ENCODE assay signal across 16 mouse cellular contexts in genomic region chr17:24855838-24856464, GRCm38 (mm10). TPM values are rescaled to one million over a fixed set of nuclear protein-coding genes. Genes with fewer than 3 reads are reported as not detected.
DNase-seq lines count a peak whose midpoint lies in the region; ATAC-seq and TF ChIP-seq lines count a peak whose summit lies in the region.
"Had no signal": no experiment of that assay in that cellular context is flagged by ENCODE, and none has a peak within 500 bp of the region (broad histone marks: within the 10 kb centered on the region; RNA-seq: fewer than 3 reads in every experiment).

No protein-coding gene starts in this region.

- H3K27ac ChIP-seq in forebrain, embryonic 11.5 days (ENCODE audit: low read depth, low read length) = no peak overlapping the region
- no peak overlapping the region for H3K27ac ChIP-seq in forebrain, embryonic 13.5 days
- H3K27ac ChIP-seq in kidney, embryonic 14.5 days (ENCODE audit: low read depth, low read length) = no peak overlapping the region
- peak overlapping the region; percentile 90 for H3K27ac ChIP-seq in liver, embryonic 13.5 days
- H3K27ac ChIP-seq in forebrain, embryonic 15.5 days (replicated peaks) = no peak overlapping the region
- H3K27ac ChIP-seq: embryonic facial prominence, embryonic 13.5 days; forebrain, embryonic 12.5 days; hindbrain, embryonic 14.5 days; lung, embryonic 15.5 days had no signal

- peaks cover 7% of the 10 kb centered on the region for H3K27me3 ChIP-seq in forebrain, embryonic 11.5 days (ENCODE audit: control insufficient read depth, insufficient read depth, low read length)
- H3K27me3 ChIP-seq in forebrain, embryonic 13.5 days = peaks cover 9% of the 10 kb centered on the region
- H3K27me3 ChIP-seq in kidney, embryonic 14.5 days (ENCODE audit: control insufficient read depth, insufficient read depth, low read length) = peaks cover 4% of the 10 kb centered on the region; the same call in 1 of the 2 replicates
- H3K27me3 ChIP-seq in C2C12 (ENCODE audit: control insufficient read depth, insufficient read depth, insufficient read length) = no peaks in the 10 kb centered on the region
- no peaks in the 10 kb centered on the region for H3K27me3 ChIP-seq in liver, embryonic 13.5 days
- no peaks in the 10 kb centered on the region for H3K27me3 ChIP-seq in forebrain, embryonic 15.5 days

- no peaks in the 10 kb centered on the region for H3K36me3 ChIP-seq in forebrain, embryonic 11.5 days (ENCODE audit: control insufficient read depth, insufficient read depth, low read length)
- peaks cover 64% of the 10 kb centered on the region for H3K36me3 ChIP-seq in forebrain, embryonic 13.5 days (ENCODE audit: poor library complexity, severe bottlenecking)
- H3K36me3 ChIP-seq in kidney, embryonic 14.5 days (ENCODE audit: control insufficient read depth, insufficient read depth, low read length) = peaks cover 8% of the 10 kb centered on the region; the same call in 1 of the 2 replicates
- H3K36me3 ChIP-seq in C2C12 (ENCODE audit: control insufficient read depth, insufficient read depth) = no peaks in the 10 kb centered on the region
- H3K36me3 ChIP-seq in liver, embryonic 13.5 days = peaks cover 73% of the 10 kb centered on the region
- peaks cover 11% of the 10 kb centered on the region for H3K36me3 ChIP-seq in forebrain, embryonic 15.5 days

- H3ac ChIP-seq in C2C12 (ENCODE audit: control insufficient read depth, insufficient read length, low read depth) = peak overlapping the region; percentile 13

- H3K79me3 ChIP-seq in C2C12 (ENCODE audit: low read depth) = no peaks in the 10 kb centered on the region

- no peak overlapping the region for H3K9ac ChIP-seq in forebrain, embryonic 11.5 days (ENCODE audit: low read length)
- H3K9ac ChIP-seq in forebrain, embryonic 13.5 days = no peak overlapping the region
- H3K9ac ChIP-seq in kidney, embryonic 14.5 days (ENCODE audit: low read depth, low read length) = no peak overlapping the region
- H3K9ac ChIP-seq in liver, embryonic 13.5 days = peak overlapping the region; percentile 31; the same call in 1 of the 2 replicates
- no peak overlapping the region for H3K9ac ChIP-seq in forebrain, embryonic 15.5 days (replicated peaks)
- H3K9ac ChIP-seq: embryonic facial prominence, embryonic 13.5 days; forebrain, embryonic 12.5 days; hindbrain, embryonic 14.5 days; lung, embryonic 15.5 days had no signal

- no peaks in the 10 kb centered on the region for H3K79me2 ChIP-seq in C2C12 (ENCODE audit: control insufficient read depth, insufficient read depth)

- no peak for ATAC-seq in forebrain, embryonic 11.5 days (replicated peaks; ENCODE audit: low FRiP score)
- no peak for ATAC-seq in forebrain, embryonic 13.5 days
- no peak for ATAC-seq in kidney, embryonic 14.5 days (ENCODE audit: low FRiP score, low TSS enrichment)
- ATAC-seq in liver, embryonic 13.5 days (ENCODE audit: low read depth) = no peak
- ATAC-seq in forebrain, embryonic 15.5 days (replicated peaks) = no peak

- H3K4me1 ChIP-seq in forebrain, embryonic 11.5 days (replicated peaks; ENCODE audit: control insufficient read depth, insufficient read depth, low read length) = peaks cover 4% of the 10 kb centered on the region
- H3K4me1 ChIP-seq in forebrain, embryonic 13.5 days = peaks cover 4% of the 10 kb centered on the region
- H3K4me1 ChIP-seq in kidney, embryonic 14.5 days (ENCODE audit: control insufficient read depth, insufficient read depth, low read length) = peaks cover 4% of the 10 kb centered on the region
- peaks cover 68% of the 10 kb centered on the region for H3K4me1 ChIP-seq in liver, embryonic 13.5 days (replicated peaks)
- H3K4me1 ChIP-seq in forebrain, embryonic 15.5 days = peaks cover 8% of the 10 kb centered on the region

- 79% methylated on average over 3 of the region's 3 CpGs for whole genome bisulfite sequencing in forebrain, embryonic 11.5 days
- 79% methylated on average over 3 of the region's 3 CpGs for WGBS in forebrain, embryonic 13.5 days
- 85% methylated on average over 3 of the region's 3 CpGs for whole genome bisulfite sequencing in kidney, embryonic 14.5 days
- 78% methylated on average over 3 of the region's 3 CpGs for whole genome bisulfite sequencing in liver, embryonic 13.5 days (ENCODE audit: insufficient replicate concordance)
- WGBS in forebrain, embryonic 15.5 days = 87% methylated on average over 3 of the region's 3 CpGs

- no peaks in the 10 kb centered on the region for H3K9me3 ChIP-seq in forebrain, embryonic 11.5 days (ENCODE audit: control insufficient read depth, low read length)
- no peaks in the 10 kb centered on the region for H3K9me3 ChIP-seq in forebrain, embryonic 13.5 days (replicated peaks)
- no peaks in the 10 kb centered on the region for H3K9me3 ChIP-seq in kidney, embryonic 14.5 days (ENCODE audit: control insufficient read depth, low read length)
- H3K9me3 ChIP-seq in liver, embryonic 13.5 days (replicated peaks) = no peaks in the 10 kb centered on the region
- no peaks in the 10 kb centered on the region for H3K9me3 ChIP-seq in forebrain, embryonic 15.5 days
- H3K9me3 ChIP-seq: embryonic facial prominence, embryonic 13.5 days; forebrain, embryonic 12.5 days; lung, embryonic 15.5 days had no signal

- no peak for TF ChIP-seq CTCF in C2C12 (IDR thresholded peaks at IDR 0.05; ENCODE audit: control insufficient read depth, insufficient read depth, insufficient read length)

- H3K4me3 ChIP-seq in forebrain, embryonic 11.5 days (ENCODE audit: low read depth, low read length) = no peak overlapping the region
- no peak overlapping the region for H3K4me3 ChIP-seq in forebrain, embryonic 13.5 days
- no peak overlapping the region for H3K4me3 ChIP-seq in kidney, embryonic 14.5 days (ENCODE audit: low read length)
- H3K4me3 ChIP-seq in C2C12 (ENCODE audit: insufficient read depth, poor library complexity, severe bottlenecking) = no peak overlapping the region
- no peak overlapping the region for H3K4me3 ChIP-seq in liver, embryonic 13.5 days (replicated peaks)
- H3K4me3 ChIP-seq in forebrain, embryonic 15.5 days = no peak overlapping the region
- H3K4me3 ChIP-seq: embryonic facial prominence, embryonic 13.5 days; forebrain, embryonic 12.5 days; lung, embryonic 15.5 days had no signal

- peak; percentile 33 for DNase-seq in forebrain, embryonic 11.5 days (ENCODE audit: low spot score)
- peak; percentile 42 for DNase-seq in kidney, adult 9 months
- no peak for DNase-seq in liver, embryonic 13.5 days
- DNase-seq in lung, postnatal 4 days = no peak
- DNase-seq: cerebellum, adult 18-20 months; heart, adult 18-20 months; midbrain, embryonic 14.5 days; right cerebral cortex, postnatal 25 days had no signal

- no peak overlapping the region for H3K4me2 ChIP-seq in forebrain, embryonic 11.5 days (ENCODE audit: low read depth, low read length, severe bottlenecking)
- no peak overlapping the region for H3K4me2 ChIP-seq in forebrain, embryonic 13.5 days
- H3K4me2 ChIP-seq in kidney, embryonic 14.5 days (replicated peaks; ENCODE audit: low read depth, low read length) = no peak overlapping the region
- H3K4me2 ChIP-seq in liver, embryonic 13.5 days = no peak overlapping the region
- no peak overlapping the region for H3K4me2 ChIP-seq in forebrain, embryonic 15.5 days (replicated peaks)
- H3K4me2 ChIP-seq: embryonic facial prominence, embryonic 13.5 days; forebrain, embryonic 12.5 days; hindbrain, embryonic 14.5 days; lung, embryonic 15.5 days had no signal

RNA-seq across cellular contexts. Expression of gene Fahd1, which starts 5.8 kb away (rescaled TPM):
- polyA plus RNA-seq in forebrain, embryonic 11.5 days (2014; fragmentation: Nextera tagmentation; extraction: Ambion mirVana) = 18.2 and 19.3 TPM in 2 replicates
- polyA plus RNA-seq in forebrain, embryonic 13.5 days (2015; fragmentation: Nextera tagmentation; extraction: Ambion mirVana) = 16.0 and 16.8 TPM in 2 replicates
- 30.4 and 34.1 TPM in 2 replicates for polyA plus RNA-seq in kidney, embryonic 14.5 days (2014; fragmentation: Nextera tagmentation; extraction: Ambion mirVana)
- polyA plus RNA-seq in C2C12 (2012; fragmentation: generic; extraction: Trizol) = 5.5 TPM
- polyA plus RNA-seq in liver, embryonic 13.5 days (2015; fragmentation: Nextera tagmentation; extraction: Ambion mirVana) = 34.6 and 34.9 TPM in 2 replicates
- polyA plus RNA-seq in forebrain, embryonic 15.5 days (2015; fragmentation: Nextera tagmentation; extraction: Ambion mirVana) = 16.0 and 16.8 TPM in 2 replicates

RNA-seq across cellular contexts. Expression of gene Igfals, which starts 9.8 kb away (rescaled TPM):
- not detected in 2 replicates for polyA plus RNA-seq in forebrain, embryonic 11.5 days (2014; fragmentation: Nextera tagmentation; extraction: Ambion mirVana)
- polyA plus RNA-seq in forebrain, embryonic 13.5 days (2015; fragmentation: Nextera tagmentation; extraction: Ambion mirVana) = 0.17 and 0.25 TPM in 2 replicates
- 0.49 and 1.0 TPM in 2 replicates for polyA plus RNA-seq in kidney, embryonic 14.5 days (2014; fragmentation: Nextera tagmentation; extraction: Ambion mirVana)
- 0.06 TPM for polyA plus RNA-seq in C2C12 (2012; fragmentation: generic; extraction: Trizol)
- 5.1 and 6.0 TPM in 2 replicates for polyA plus RNA-seq in liver, embryonic 13.5 days (2015; fragmentation: Nextera tagmentation; extraction: Ambion mirVana)
- 0.11 TPM in 1 of 2 replicates, not detected in the other for polyA plus RNA-seq in forebrain, embryonic 15.5 days (2015; fragmentation: Nextera tagmentation; extraction: Ambion mirVana)
- polyA plus RNA-seq: midbrain, embryonic 14.5 days had no signal

RNA-seq across cellular contexts. Expression of gene Hagh, which starts 16.0 kb away (rescaled TPM):
- polyA plus RNA-seq in forebrain, embryonic 11.5 days (2014; fragmentation: Nextera tagmentation; extraction: Ambion mirVana) = 25.4 and 26.7 TPM in 2 replicates
- polyA plus RNA-seq in forebrain, embryonic 13.5 days (2015; fragmentation: Nextera tagmentation; extraction: Ambion mirVana) = 36.7 and 37.1 TPM in 2 replicates
- 46.6 and 55.4 TPM in 2 replicates for polyA plus RNA-seq in kidney, embryonic 14.5 days (2014; fragmentation: Nextera tagmentation; extraction: Ambion mirVana)
- 30.4 TPM for polyA plus RNA-seq in C2C12 (2012; fragmentation: generic; extraction: Trizol)
- polyA plus RNA-seq in liver, embryonic 13.5 days (2015; fragmentation: Nextera tagmentation; extraction: Ambion mirVana) = 79.5 and 83.1 TPM in 2 replicates
- 45.1 and 45.7 TPM in 2 replicates for polyA plus RNA-seq in forebrain, embryonic 15.5 days (2015; fragmentation: Nextera tagmentation; extraction: Ambion mirVana)

RNA-seq across cellular contexts. Expression of gene Nubp2, which starts 30.2 kb away (rescaled TPM):
- polyA plus RNA-seq in forebrain, embryonic 11.5 days (2014; fragmentation: Nextera tagmentation; extraction: Ambion mirVana) = 71.9 and 82.0 TPM in 2 replicates
- 68.5 and 76.9 TPM in 2 replicates for polyA plus RNA-seq in forebrain, embryonic 13.5 days (2015; fragmentation: Nextera tagmentation; extraction: Ambion mirVana)
- polyA plus RNA-seq in kidney, embryonic 14.5 days (2014; fragmentation: Nextera tagmentation; extraction: Ambion mirVana) = 57.1 and 61.8 TPM in 2 replicates
- 66.5 TPM for polyA plus RNA-seq in C2C12 (2012; fragmentation: generic; extraction: Trizol)
- polyA plus RNA-seq in liver, embryonic 13.5 days (2015; fragmentation: Nextera tagmentation; extraction: Ambion mirVana) = 89.3 and 93.2 TPM in 2 replicates
- polyA plus RNA-seq in forebrain, embryonic 15.5 days (2015; fragmentation: Nextera tagmentation; extraction: Ambion mirVana) = 73.2 and 74.2 TPM in 2 replicates

RNA-seq across cellular contexts. Expression of gene Spsb3, which starts 30.5 kb away (rescaled TPM):
- 44.7 and 47.3 TPM in 2 replicates for polyA plus RNA-seq in forebrain, embryonic 11.5 days (2014; fragmentation: Nextera tagmentation; extraction: Ambion mirVana)
- polyA plus RNA-seq in forebrain, embryonic 13.5 days (2015; fragmentation: Nextera tagmentation; extraction: Ambion mirVana) = 64.3 and 67.4 TPM in 2 replicates
- polyA plus RNA-seq in kidney, embryonic 14.5 days (2014; fragmentation: Nextera tagmentation; extraction: Ambion mirVana) = 32.1 and 36.8 TPM in 2 replicates
- polyA plus RNA-seq in C2C12 (2012; fragmentation: generic; extraction: Trizol) = 37.0 TPM
- 37.9 and 38.4 TPM in 2 replicates for polyA plus RNA-seq in liver, embryonic 13.5 days (2015; fragmentation: Nextera tagmentation; extraction: Ambion mirVana)
- polyA plus RNA-seq in forebrain, embryonic 15.5 days (2015; fragmentation: Nextera tagmentation; extraction: Ambion mirVana) = 81.5 and 82.5 TPM in 2 replicates

Comparison
In these comparisons a context has a peak if more than half of its experiments do, and no peak if none do; other contexts are left out.
1. DNase-seq: peak in forebrain, embryonic 11.5 days (single experiment) and kidney, adult 9 months (single experiment); none in liver, embryonic 13.5 days (single experiment) and lung, postnatal 4 days (0 of 2).